Mouse (Mus musculus) midbrain, postnatal 0 days (tissue): ENCODE measurements around the gene Shc4. TPM values are rescaled to one million over a fixed set of nuclear protein-coding genes. Genes with fewer than 3 reads are reported as not detected.

Experiments
- ATAC-seq: fragments of 200-750 bp; cut with Nextera tagmentation; 2 replicates; pipeline ENCODE4 v1.8.0; 2017; ENCODE audit warnings: moderate number of reproducible peaks, mild to moderate bottlenecking, moderate TSS enrichment, moderate library complexity; ENCODE audit not compliant: low FRiP score
- DNase-seq: peaks from one replicate; pipeline ENCODE4 v3.0.0-alpha.2; 2015; ENCODE audit warnings: low spot score
- H3K27ac ChIP-seq: fragments of 300-500 bp; sonication (generic); 2 replicates; pipeline ENCODE4 v1.5.1; 2014; ENCODE audit warnings: low read depth, mild to moderate bottlenecking, low read length, mixed read lengths
- H3K27me3 ChIP-seq: fragments of 300-500 bp; sonication (generic); 2 replicates; pipeline ENCODE4 v1.6.1; 2014; ENCODE audit warnings: low read length, control low read depth, mixed read lengths; ENCODE audit not compliant: insufficient read depth
- H3K36me3 ChIP-seq: fragments of 300-500 bp; sonication (generic); 2 replicates; pipeline ENCODE4 v1.6.1; 2014; ENCODE audit warnings: low read length, control low read depth, mixed read lengths; ENCODE audit not compliant: insufficient read depth
- H3K4me1 ChIP-seq: fragments of 300-500 bp; sonication (generic); 2 replicates; pipeline ENCODE4 v1.6.1; 2014; ENCODE audit warnings: mild to moderate bottlenecking, control low read depth, antibody characterized with exemption, low read length, mixed read lengths; ENCODE audit not compliant: insufficient read depth
- H3K4me2 ChIP-seq: fragments of 300-500 bp; sonication (generic); 2 replicates; pipeline ENCODE4 v1.6.1; 2014; ENCODE audit warnings: low read depth, mild to moderate bottlenecking, low read length, mixed read lengths; ENCODE audit not compliant: poor library complexity, severe bottlenecking
- H3K4me3 ChIP-seq: fragments of 300-500 bp; sonication (generic); 2 replicates; pipeline ENCODE4 v1.5.1; 2014; ENCODE audit warnings: low read depth, mild to moderate bottlenecking, low read length, moderate library complexity
- H3K9ac ChIP-seq: fragments of 300-500 bp; sonication (generic); replicated peaks from 2 replicates; pipeline ENCODE4 v1.6.1; 2014; ENCODE audit warnings: mild to moderate bottlenecking, low read length, moderate library complexity, mixed read lengths; ENCODE audit not compliant: poor library complexity, severe bottlenecking
- H3K9me3 ChIP-seq: fragments of 300-500 bp; sonication (generic); 2 replicates; pipeline ENCODE4 v1.6.1; 2016; ENCODE audit warnings: low read length, control low read depth
- CTCF ChIP-seq: IDR thresholded peaks from 2 replicates; pipeline ENCODE4 v1.5.1; 2016; ENCODE audit warnings: antibody characterized with exemption, mild to moderate bottlenecking
- WGBS: fragments of 180-500 bp; shearing (Covaris S2); extraction: QIAGEN DNeasy Blood & Tissue Kit; methylation state at CpG from one replicate; pipeline ENCODE4 v1.1.7; 2014; 5-methylcytosine and 5-hydroxymethylcytosine counted together
- polyA plus RNA-seq: library from polyadenylated mRNA; unstranded; fragments of >200 nt; fragmentation: Nextera tagmentation; extraction: Ambion mirVana; gene quantifications from 2 replicates; pipeline ENCODE4 v1.2.1, GENCODE M21; 2015
- total RNA-seq: library from RNA; depleted of rRNA; stranded (reverse); fragments of >200 nt; gene quantifications from 2 replicates; pipeline ENCODE4 v1.2.3, GENCODE M21; 2014

The Shc4 gene
- total and polyA plus RNA-seq, 2 experiments from 2014 or later = 2.8 to 6.7 TPM

GRCm38 (mm10) chr2:125660537-125661130 lies 63.3 kb downstream of the Shc4 start:
- Histone ChIP-seq H3K4me1 (0 out of 2 replicates have a peak, but pooled peaks cover 3% of the 10 kb centered on the region), H3K36me3 (no peaks in the 10 kb centered on the region), H3K27me3 (no peaks in the 10 kb centered on the region), H3K27ac (no peak overlapping the region), H3K4me2 (peak overlapping the region; percentile 32), H3K9ac (peak overlapping the region; percentile 42; the same call in 1 of the 2 replicates), H3K9me3 (no peaks in the 10 kb centered on the region), H3K4me3 (peak overlapping the region; percentile 12; the same call in 1 of the 2 replicates)
- ATAC-seq = peak; percentile 53; the same call in 1 of the 2 replicates
- WGBS = 39% methylated on average over 20 of the region's 20 CpGs
- DNase-seq = no peak
- TF ChIP-seq CTCF = no peak

GRCm38 (mm10) chr2:125659823-125660536 lies 64.0 kb downstream of the Shc4 start:
- Histone ChIP-seq H3K27me3 (no peaks in the 10 kb centered on the region), H3K4me2 (peak overlapping the region; percentile 32), H3K4me1 (0 out of 2 replicates have a peak, but pooled peaks cover 3% of the 10 kb centered on the region), H3K36me3 (no peaks in the 10 kb centered on the region), H3K9me3 (no peaks in the 10 kb centered on the region), H3K4me3 (peak overlapping the region; percentile 12; the same call in 1 of the 2 replicates), H3K27ac (no peak overlapping the region), H3K9ac (peak overlapping the region; percentile 42; the same call in 1 of the 2 replicates)
- DNase-seq (peak; percentile 90), ATAC-seq (peak; percentile 72)
- peak; percentile 98 for TF ChIP-seq CTCF
- 11% methylated on average over 10 of the region's 10 CpGs for WGBS

GRCm38 (mm10) chr2:125655391-125655790 lies 68.6 kb downstream of the Shc4 start:
- Histone ChIP-seq H3K9me3 (no peaks in the 10 kb centered on the region), H3K4me1 (no peaks in the 10 kb centered on the region), H3K27me3 (no peaks in the 10 kb centered on the region), H3K4me2 (no peak overlapping the region), H3K4me3 (no peak overlapping the region), H3K36me3 (no peaks in the 10 kb centered on the region), H3K9ac (no peak overlapping the region), H3K27ac (no peak overlapping the region)
- no peak for DNase-seq
- no peak for TF ChIP-seq CTCF
- no peak for ATAC-seq
- 90% methylated on average over 9 of the region's 9 CpGs for WGBS

- DNase-seq (no peak), ATAC-seq (no peak)
- Histone ChIP-seq H3K36me3 (no peaks in the 10 kb centered on the region), H3K4me3 (no peak overlapping the region), H3K4me1 (no peaks in the 10 kb centered on the region), H3K27ac (no peak overlapping the region), H3K4me2 (no peak overlapping the region), H3K27me3 (no peaks in the 10 kb centered on the region), H3K9me3 (no peaks in the 10 kb centered on the region), H3K9ac (no peak overlapping the region)
- TF ChIP-seq CTCF = no peak
- 92% methylated on average over 2 of the region's 2 CpGs for WGBS
Observed at GRCm38 (mm10) chr2:125653286-125653685, 70.7 kb downstream of the Shc4 start.

- H3K4me1 ChIP-seq = no peaks in the 10 kb centered on the region
- H3K27ac ChIP-seq = no peak overlapping the region
- no peak overlapping the region for H3K4me3 ChIP-seq
- no peaks in the 10 kb centered on the region for H3K36me3 ChIP-seq
- H3K27me3 ChIP-seq = no peaks in the 10 kb centered on the region
- no peak for TF ChIP-seq CTCF
- H3K9me3 ChIP-seq = no peaks in the 10 kb centered on the region
- DNase-seq (no peak), ATAC-seq (no peak)
- no peak overlapping the region for H3K4me2 ChIP-seq
- WGBS = 52% methylated on average over 8 of the region's 8 CpGs
- no peak overlapping the region for H3K9ac ChIP-seq
Observed at GRCm38 (mm10) chr2:125651563-125651962, 72.4 kb downstream of the Shc4 start.

- ATAC-seq (no peak), DNase-seq (no peak)
- 94% methylated on average over 14 of the region's 14 CpGs for WGBS
- no peaks in the 10 kb centered on the region for H3K27me3 ChIP-seq
- H3K36me3 ChIP-seq = no peaks in the 10 kb centered on the region
- H3K4me3 ChIP-seq = no peak overlapping the region
- H3K4me1 ChIP-seq = no peaks in the 10 kb centered on the region
- no peaks in the 10 kb centered on the region for H3K9me3 ChIP-seq
- no peak overlapping the region for H3K9ac ChIP-seq
- H3K27ac ChIP-seq = no peak overlapping the region
- no peak overlapping the region for H3K4me2 ChIP-seq
- no peak for TF ChIP-seq CTCF
Observed at GRCm38 (mm10) chr2:125650742-125651352, 73.1 kb downstream of the Shc4 start.
